Mouse (Mus musculus) megakaryocyte, embryonic 14.5 days (primary cell): ENCODE results near the gene Kpna3.

Experiments
- FLI1 ChIP-seq: IDR thresholded peaks from 2 replicates; pipeline ENCODE4 v1.6.1; 2012; ENCODE audit warnings: low read length, inconsistent platforms, mixed read lengths
- GATA1 ChIP-seq: IDR thresholded peaks from 3 replicates; pipeline ENCODE4 v1.6.1; 2012; ENCODE audit warnings: mixed read lengths, low read length, inconsistent platforms, borderline replicate concordance

DNA sequence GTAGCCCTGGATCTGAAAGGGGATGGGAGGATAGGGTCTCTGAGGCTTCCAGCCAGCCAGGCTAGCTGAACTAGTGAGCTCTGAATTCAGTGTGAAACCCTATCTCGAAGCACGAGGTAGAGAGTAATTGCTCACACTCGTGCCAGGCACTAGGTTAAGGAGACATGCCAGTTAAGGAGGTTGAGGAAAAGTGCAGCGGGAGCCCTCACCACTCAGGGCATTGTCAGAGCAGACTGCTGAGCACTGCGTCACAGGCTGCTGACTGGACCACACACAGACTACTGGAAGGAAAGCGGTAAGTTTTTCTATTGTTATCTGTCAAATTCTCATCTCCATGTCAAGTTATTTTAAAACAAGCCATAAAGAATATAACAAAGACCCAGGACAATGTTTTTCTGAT lies 17.8 kb upstream of the Kpna3 start:
- TF ChIP-seq GATA1 (no peak), FLI1 (no peak)
